Mouse (Mus musculus): ENCODE results near the gene Rexo5. TPM values are rescaled to one million over a fixed set of nuclear protein-coding genes. Genes with fewer than 3 reads are reported as not detected.

Gene Rexo5
- total RNA-seq (2022): 1 to 10 TPM in 3 of 4 experiments, under 1 TPM in 1; 0.60 to 2.1 (median 1.7) TPM

- peak; percentile 32 to 41 for DNase-seq (ENCODE audit: low spot score in 2 of 2)
These were observed at the start of gene Rexo5, which contains the start of gene Eri2 for GRCm38 (mm10) chr7:119793586-119794250. Gene Rexo5 (plus strand): TSS chr7:119794006. Gene Eri2 (minus strand): TSS chr7:119794058.

- no peak for DNase-seq (ENCODE audit: low spot score in 2 of 2)
These were observed 49.5 kb upstream of the Rexo5 start for GRCm38 (mm10) chr7:119744321-119744720.

DNA sequence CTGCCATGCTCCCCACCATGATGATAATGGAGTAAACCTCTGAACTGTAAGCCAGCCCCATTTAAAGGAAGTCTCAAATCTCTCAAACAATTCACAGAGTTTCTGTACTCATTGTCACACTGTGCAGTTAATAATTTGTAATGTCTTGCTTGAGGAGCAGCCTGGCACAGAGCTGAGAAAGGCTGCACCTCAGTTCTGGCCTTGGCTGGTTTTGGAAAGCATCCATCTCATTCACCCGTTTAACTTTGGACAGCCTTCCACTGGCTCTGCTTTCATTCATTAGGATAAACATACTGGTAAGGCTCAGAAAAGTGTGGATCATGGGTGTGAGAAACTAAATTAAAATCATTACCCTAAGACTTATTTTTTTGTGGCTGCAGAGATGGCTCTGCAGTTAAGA is 47.9 kb upstream of the Rexo5 start:
- DNase-seq (ENCODE audit: low spot score in 2 of 2): no peak

GRCm38 (mm10) chr7:119748761-119749160 is 45.0 kb upstream of the Rexo5 start:
- no peak for DNase-seq (ENCODE audit: low spot score in 2 of 2)

- DNase-seq (ENCODE audit: low spot score in 2 of 2): no peak
These were observed 43.9 kb upstream of the Rexo5 start for GRCm38 (mm10) chr7:119749942-119750341.

GRCm38 (mm10) chr7:119753696-119754095 is 40.1 kb upstream of the Rexo5 start:
- DNase-seq (ENCODE audit: low spot score in 2 of 2): no peak

DNA sequence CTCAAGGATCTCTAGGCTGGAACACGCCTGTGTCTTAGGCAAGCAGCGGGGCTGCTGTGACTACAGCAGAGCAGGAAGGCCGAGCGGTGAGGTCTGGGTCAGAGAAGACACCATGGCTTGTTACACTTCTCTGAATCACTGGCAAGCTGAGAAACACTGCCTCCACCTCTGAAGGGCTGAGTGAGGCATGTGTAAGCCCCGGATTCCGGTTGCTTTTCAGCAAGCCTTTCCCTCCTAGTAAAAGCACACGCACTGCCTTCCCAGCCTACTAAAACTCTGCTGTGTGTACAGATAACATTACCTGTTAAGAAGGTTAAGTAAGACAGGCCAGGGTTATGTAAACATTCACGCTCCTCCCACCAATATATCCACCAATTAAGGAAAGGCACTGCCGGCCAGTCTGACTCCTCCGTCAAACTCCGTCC is 33.3 kb upstream of the Rexo5 start, which contains the start of gene Acsm3:
Gene Acsm3 (plus strand): TSS at position 397 of the 425 bp plus-strand sequence.
- no peak for DNase-seq (ENCODE audit: low spot score in 2 of 2)

GRCm38 (mm10) chr7:119762166-119762697 is 31.6 kb upstream of the Rexo5 start:
- no peak for DNase-seq (ENCODE audit: low spot score in 2 of 2)

- DNase-seq (ENCODE audit: low spot score in 2 of 2): no peak
These were observed 29.4 kb upstream of the Rexo5 start for GRCm38 (mm10) chr7:119764377-119764776.

GRCm38 (mm10) chr7:119766996-119767395 is 26.8 kb upstream of the Rexo5 start:
- no peak for DNase-seq (ENCODE audit: low spot score in 2 of 2)

DNA sequence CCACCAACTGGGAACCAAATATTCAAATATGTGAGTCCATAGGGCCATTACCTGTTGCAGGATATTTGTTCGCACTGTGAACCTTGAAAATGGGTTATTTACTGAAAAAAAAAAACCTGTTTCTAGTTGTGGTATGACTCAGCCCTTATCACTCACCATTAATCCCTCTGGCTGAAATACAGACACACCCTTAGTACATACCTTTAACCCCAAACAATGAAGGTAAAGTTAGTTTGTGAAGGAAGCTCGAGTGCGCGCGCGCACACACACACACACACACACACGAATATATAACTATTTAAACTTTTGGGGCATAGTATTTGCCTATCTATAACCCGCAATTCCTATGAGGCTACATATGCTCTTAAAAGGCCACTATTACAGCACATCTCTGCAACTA is 23.9 kb upstream of the Rexo5 start:
- no peak for DNase-seq (ENCODE audit: low spot score in 2 of 2)

DNA sequence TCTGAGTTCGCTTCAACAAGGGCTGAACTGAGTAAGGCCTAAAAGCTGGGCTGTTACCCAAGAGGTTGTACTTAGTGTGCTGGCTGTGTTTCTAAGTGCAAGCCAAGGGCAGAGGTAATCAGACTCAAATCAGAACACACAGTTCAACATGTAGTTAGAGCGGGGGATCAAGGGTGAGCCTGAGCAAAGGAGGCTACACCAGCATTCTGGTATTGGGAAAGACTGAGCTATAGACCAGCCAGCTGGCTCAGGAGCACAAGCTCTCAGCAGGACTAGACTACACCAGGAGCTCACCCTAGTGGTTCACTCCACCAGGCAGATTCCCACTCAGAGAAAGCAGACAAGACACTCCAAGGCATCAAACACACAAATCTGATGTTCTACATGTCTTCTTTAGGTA is 10.4 kb upstream of the Rexo5 start:
- no peak for DNase-seq (ENCODE audit: low spot score in 2 of 2)

DNA sequence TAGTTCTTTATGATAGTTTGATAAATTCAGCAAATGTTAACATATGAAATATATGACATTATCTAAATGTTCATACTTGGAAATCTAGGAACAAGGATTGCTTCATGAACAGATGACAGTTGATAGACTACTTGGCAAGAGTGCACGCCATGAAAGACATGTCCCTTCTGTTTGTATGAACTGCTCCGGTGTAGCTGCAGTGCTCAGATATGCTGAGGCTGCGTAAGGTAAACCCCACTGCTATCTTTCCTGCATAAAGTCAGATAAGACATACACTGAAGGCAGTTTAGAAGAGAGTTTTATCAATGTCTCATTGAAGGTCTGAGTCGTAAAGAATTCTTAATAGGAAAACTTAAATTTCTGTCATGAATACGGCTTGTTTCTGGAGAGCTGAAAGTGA is 8.9 kb upstream of the Rexo5 start:
- DNase-seq (ENCODE audit: low spot score in 2 of 2): no peak

DNA sequence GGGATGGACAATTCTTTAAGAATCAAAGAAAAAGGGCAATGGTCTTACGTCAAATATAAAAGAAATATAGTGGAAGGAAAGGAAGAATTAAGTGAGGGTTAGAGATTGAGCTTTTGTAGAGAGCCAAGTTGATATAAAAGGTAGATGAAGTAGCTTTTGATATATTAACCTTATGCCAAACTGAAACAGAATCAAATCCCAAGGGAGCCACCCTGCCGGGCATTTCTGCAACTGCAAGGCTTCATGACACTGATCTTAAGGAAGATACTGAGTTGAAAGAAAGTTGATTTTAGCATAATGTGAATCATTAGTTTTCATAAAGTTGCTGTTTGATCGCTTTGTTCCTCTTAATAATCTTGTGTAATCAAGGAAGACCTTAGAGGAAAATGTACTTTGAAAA is 4.8 kb upstream of the Rexo5 start:
- DNase-seq (ENCODE audit: low spot score in 2 of 2): no peak

DNA sequence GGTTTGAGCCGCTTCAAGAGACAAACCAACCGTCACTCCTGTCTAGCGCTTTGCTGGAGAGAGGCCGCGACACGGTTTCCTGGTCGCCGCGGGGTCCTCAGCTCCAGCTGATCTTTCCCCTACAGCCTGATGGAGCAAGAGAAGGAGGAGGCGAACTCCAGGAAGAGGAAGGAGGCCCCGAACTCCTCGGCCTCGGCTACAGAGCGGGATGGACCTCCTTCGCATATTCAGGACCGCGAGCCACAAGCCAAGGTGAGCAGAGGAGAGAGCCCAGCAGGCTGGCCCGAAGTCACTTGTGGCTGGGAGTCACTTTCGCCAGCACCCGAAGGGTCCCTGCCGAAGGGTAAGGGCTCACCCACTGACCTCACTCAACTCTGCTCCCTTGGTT is 439 bp downstream of the Rexo5 start:
- DNase-seq (ENCODE audit: low spot score in 2 of 2): no peak

DNA sequence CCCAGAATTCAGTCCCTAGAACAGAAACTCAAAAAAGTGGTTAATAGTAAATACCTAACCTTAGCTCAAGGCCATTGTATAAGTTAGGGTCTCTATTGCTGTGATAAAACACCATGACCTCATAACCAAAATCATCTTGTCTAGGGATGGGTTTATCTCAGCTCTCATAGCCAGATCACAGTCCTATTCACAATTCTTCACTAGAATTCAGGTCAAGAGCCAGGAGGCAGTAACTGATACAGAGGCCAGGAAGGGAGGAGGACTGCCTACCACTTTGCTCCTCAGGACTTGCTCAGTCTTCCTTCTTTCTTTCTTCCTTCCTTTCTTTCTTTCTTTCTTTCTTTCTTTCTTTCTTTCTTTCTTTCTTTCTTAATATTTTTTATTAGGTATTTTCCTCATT is 1.5 kb downstream of the Rexo5 start:
- no peak for DNase-seq (ENCODE audit: low spot score in 2 of 2)

- no peak for DNase-seq (ENCODE audit: low spot score in 2 of 2)
These were observed 6.7 kb downstream of the Rexo5 start for GRCm38 (mm10) chr7:119800488-119800887.

- DNase-seq (ENCODE audit: low spot score in 2 of 2): no peak
These were observed 7.2 kb downstream of the Rexo5 start for GRCm38 (mm10) chr7:119800991-119801390.

DNA sequence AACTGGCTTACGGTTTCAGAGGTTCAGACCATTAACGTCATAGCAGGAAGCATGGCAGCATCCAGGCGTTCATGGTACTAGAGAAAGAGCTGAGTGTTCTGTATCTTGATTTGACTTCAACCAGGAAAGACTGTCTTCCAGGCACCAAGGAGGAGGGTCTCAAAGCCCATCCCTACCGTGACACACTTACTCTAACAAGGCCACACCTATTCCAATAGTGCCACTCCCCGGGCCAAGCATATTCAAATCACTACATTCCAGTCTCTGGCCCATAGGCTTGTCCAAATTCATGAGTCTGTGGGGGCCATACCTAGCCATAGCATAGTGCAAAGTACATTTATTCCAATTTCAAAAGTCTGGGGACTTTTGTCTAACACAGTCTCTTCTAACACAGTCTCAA is 13.6 kb downstream of the Rexo5 start:
- DNase-seq (ENCODE audit: low spot score in 2 of 2): no peak

DNA sequence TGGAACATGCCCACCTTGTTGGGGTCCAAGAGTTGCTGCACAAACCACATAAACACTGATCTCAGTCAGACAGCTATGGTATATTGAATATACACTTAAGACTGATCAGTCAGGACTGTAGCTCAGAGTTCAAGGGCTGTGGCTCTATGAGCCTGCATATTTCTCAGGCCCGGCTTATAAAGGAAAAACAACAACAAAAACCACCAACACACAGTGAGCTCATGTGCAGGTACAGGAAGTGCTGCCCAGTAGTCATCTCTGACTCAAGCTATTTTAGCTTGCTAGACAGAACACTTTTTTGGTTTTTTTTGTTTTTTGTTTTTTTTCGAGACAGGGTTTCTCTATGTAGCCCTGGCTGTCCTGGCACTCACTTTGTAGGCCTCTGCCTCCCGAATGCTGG is 14.9 kb downstream of the Rexo5 start:
- DNase-seq (ENCODE audit: low spot score in 2 of 2): no peak

DNA sequence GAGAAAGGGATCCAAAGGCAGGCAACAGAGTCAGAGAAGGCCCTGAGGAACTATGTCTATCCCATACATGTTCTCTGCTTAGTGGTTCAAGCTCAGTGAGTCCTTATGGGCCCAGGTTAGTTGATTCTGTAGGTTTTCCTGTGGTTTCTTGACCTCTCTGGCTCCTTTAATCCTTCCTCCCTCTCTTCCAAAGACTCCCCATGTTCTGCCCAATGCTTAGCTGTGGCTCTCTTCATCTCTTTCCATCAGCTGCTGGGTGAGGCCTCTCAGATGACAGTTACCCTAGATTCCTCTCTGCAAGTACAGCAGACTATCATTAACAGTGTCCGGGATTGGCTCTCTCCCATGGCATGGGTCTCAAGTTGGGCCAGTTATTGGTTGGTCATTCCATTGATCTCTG is 41.6 kb downstream of the Rexo5 start:
- DNase-seq (ENCODE audit: low spot score in 2 of 2): no peak

DNA sequence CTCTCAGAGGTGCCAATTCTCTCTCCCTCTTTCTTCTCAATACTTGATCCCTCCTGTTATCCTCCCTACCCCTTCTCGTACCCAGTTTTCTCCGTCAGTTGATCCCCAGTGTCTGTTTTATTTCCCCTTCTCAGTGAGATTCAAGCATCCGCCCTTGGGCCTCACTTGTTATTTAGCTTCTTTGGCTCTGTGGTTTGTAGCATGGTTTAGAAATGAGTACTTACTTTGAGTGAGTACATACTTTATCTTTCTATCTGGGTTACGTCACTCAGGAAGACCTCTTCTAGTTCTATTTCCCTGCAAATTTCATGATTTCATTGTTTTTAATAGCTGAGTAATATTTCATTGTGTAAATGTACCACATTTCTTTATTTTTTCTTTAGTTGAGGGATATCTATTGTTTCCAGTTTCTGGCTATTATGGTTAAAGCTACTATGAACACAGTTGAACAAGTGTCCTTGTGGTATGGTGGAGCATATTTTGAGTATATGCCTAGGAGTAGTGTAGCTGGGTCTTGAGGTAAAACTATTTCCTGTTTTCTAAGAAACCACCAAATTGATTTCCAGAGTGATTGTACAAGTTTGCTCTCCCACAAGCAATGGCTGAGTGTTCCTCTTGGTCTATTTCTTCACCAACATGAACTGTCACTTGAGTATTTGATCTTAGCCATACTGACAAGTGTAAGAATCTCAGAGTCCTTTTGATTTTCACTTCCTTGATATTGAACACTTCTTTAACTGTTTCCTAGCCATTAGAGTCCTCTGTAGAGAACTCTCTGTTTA is 42.4 kb downstream of the Rexo5 start:
- DNase-seq (ENCODE audit: low spot score in 2 of 2): no peak

All from layer of hippocampus, adult 8-10 months (tissue).